Mouse (Mus musculus) ES-E14 (cell line): ENCODE measurements around the gene Ipo4.

Source experiments
- HCFC1 ChIP-seq: IDR thresholded peaks from 2 replicates; pipeline ENCODE4 v1.6.1; 2012; ENCODE audit warnings: low read length, inconsistent platforms, borderline replicate concordance; ENCODE audit not compliant: insufficient read depth
- MAFK ChIP-seq: IDR thresholded peaks from 2 replicates; pipeline ENCODE4 v1.6.1; 2014; ENCODE audit warnings: mild to moderate bottlenecking, low read depth, low read length, inconsistent platforms; ENCODE audit not compliant: insufficient read depth
- ZC3H11A ChIP-seq: IDR thresholded peaks from 2 replicates; pipeline ENCODE4 v1.6.1; 2012; ENCODE audit warnings: low read depth, mild to moderate bottlenecking, inconsistent platforms, low read length, borderline replicate concordance
- ZNF384 ChIP-seq: IDR thresholded peaks from 2 replicates; pipeline ENCODE4 v1.6.1; 2012; ENCODE audit warnings: low read depth, low read length, inconsistent platforms

DNA sequence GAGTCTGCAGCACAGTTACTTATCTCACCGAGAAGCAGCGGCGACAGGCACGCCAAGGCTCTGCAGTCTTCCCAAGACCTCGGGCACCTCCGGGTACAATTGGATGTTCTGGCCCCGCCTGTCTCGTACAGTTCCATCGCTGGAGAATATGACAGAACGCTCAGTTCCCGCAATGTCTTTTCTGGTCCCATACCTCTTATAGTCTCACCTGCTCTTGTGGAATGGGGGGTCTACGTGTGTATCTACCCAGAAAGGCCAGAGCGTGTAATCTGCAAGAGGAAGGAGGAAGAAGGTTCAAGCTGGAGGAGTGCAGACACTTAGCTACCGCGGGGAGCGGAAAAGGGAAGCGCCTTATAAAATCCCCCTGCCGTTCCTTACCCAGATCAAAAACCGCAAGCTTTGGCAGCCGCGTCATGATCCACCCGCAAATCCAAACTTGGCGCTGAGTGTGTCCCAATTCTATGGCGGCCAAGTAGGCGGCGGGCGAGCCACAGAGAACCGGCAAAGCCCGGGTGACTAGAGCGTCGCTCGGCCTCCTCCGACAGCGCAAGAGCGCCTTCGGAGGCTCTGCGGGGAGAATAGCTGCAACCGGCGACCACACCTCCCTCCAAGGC, 24.3 kb upstream of the Ipo4 start, which contains the start of gene Mdp1:
- no peak for TF ChIP-seq ZC3H11A
- TF ChIP-seq MAFK, result no peak
- TF ChIP-seq HCFC1, result peak; percentile 22; the same call in 1 of the 2 replicates
- TF ChIP-seq ZNF384, result no peak
